Mouse (Mus musculus): ENCODE measurements around the gene Ldb3.

GRCm38 (mm10) chr14:34504377-34504776 lies 84.1 kb downstream of the Ldb3 start:
- TF ChIP-seq CTCF (IDR thresholded peaks at IDR 0.05; ENCODE audit: control insufficient read depth, insufficient read depth, low read length): no peak
- TF ChIP-seq POLR2A (IDR thresholded peaks at IDR 0.05; ENCODE audit: borderline replicate concordance, control insufficient read depth, low read depth, low read length): no peak

All from bone marrow, adult 2 months (tissue).